Mouse (Mus musculus) brain, embryonic 14.5 days (tissue): Measurements from ENCODE around the gene Wwox.

Experiments used
- CTCF ChIP-seq: fragments of 200-500 bp; IDR thresholded peaks from 2 replicates; pipeline ENCODE4 v1.5.1; 2012; ENCODE audit warnings: inconsistent platforms, mild to moderate bottlenecking, moderate library complexity, borderline replicate concordance; ENCODE audit not compliant: insufficient read depth, insufficient read length; ENCODE audit errors: extremely low read depth
- POLR2A ChIP-seq: fragments of 200-500 bp; IDR thresholded peaks from 2 replicates; pipeline ENCODE4 v1.6.1; 2012; ENCODE audit warnings: mild to moderate bottlenecking, inconsistent platforms, borderline replicate concordance; ENCODE audit not compliant: poor library complexity, insufficient read depth, insufficient read length, severe bottlenecking; ENCODE audit errors: extremely low read depth

- TF ChIP-seq CTCF (no peak), POLR2A (no peak)
Observed at GRCm38 (mm10) chr8:114959406-114959805, 520.0 kb downstream of the Wwox start.
